Mouse (Mus musculus): ENCODE measurements around the gene Camk2g.

Gene Camk2g

GRCm38 (mm10) chr14:20793758-20794531 lies at the start of gene Camk2g:
TSS of gene Camk2g (minus strand) at chr14:20794088.
- DNase-seq (ENCODE audit: low spot score), result peak; percentile 83

GRCm38 (mm10) chr14:20842629-20843028 lies 48.7 kb upstream of the Camk2g start:
- no peak for DNase-seq (ENCODE audit: low spot score)

DNA sequence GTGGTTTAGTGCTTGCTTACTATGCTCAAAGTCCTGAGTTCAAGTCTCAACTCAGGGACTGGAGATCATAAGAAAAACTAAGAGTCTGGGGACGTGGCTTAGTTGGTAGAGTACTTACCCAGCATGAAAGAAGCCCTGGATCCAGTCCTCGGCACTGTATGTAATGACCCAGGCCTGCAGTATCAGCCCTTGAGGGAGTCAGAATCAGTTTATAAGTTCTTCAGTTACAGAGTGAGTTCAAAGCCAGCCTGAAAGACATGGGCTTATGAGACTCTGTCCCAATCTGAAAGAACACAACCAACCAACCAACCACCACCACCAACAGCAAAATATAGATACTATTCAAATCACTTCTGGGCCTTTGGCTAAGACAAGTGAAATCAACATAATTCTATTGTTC lies 47.6 kb upstream of the Camk2g start:
- no peak for DNase-seq (ENCODE audit: low spot score)

- DNase-seq (ENCODE audit: low spot score), result no peak
Observed at GRCm38 (mm10) chr14:20837681-20838080, 43.8 kb upstream of the Camk2g start.

DNA sequence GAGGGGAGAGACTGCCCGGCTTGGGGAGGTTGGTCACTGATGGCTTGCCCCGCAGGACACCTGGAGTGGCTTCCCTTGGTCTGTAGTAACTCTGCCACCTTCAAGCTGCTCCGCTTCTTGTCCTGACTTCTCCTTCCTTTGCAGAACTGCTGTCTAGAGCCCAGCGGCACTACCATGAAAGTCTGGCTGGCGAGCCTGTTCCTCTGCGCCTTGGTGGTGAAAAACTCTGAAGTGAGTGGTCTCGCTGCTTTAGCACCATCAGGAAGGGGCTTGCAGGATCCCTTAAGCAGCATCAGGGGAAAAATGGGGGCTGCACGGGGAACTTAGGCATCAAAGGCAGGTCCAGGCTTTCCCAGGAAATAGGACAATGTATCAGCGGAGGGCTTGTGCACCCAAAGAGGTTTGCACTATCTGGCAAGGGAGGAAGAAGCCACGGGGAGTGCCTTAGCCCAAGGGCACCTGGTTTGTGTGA lies 43.1 kb upstream of the Camk2g start:
- DNase-seq (ENCODE audit: low spot score), result no peak

- DNase-seq (ENCODE audit: low spot score), result peak; percentile 42
Observed at GRCm38 (mm10) chr14:20836171-20836904, 42.5 kb upstream of the Camk2g start, which contains the start of gene Plau. TSS of gene Plau (plus strand) at chr14:20836660.

DNA sequence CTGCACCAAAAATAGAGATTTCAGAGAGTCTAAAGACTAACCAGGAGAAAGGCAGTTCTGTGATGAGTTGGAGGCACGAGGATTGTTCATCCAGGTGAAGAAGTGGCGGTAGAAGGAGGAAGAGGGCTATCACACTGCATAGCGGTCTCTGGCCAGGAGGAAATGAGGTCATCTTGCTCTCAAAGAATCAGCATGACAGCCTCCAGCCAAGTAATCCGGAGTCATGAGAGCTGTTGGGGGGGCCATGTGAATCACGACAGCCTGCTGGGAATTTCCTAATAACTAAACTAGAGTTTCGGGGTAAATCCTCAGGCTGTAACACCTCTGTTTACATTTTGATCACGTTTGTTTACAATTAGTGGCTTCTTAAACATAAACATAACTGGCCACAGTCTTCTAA lies 40.2 kb upstream of the Camk2g start:
- no peak for DNase-seq (ENCODE audit: low spot score)

GRCm38 (mm10) chr14:20833525-20833924 lies 39.6 kb upstream of the Camk2g start:
- no peak for DNase-seq (ENCODE audit: low spot score)

GRCm38 (mm10) chr14:20831915-20832314 lies 38.0 kb upstream of the Camk2g start:
- no peak for DNase-seq (ENCODE audit: low spot score)

GRCm38 (mm10) chr14:20831141-20831910 lies 37.4 kb upstream of the Camk2g start:
- no peak for DNase-seq (ENCODE audit: low spot score)

GRCm38 (mm10) chr14:20829523-20830366 lies 35.9 kb upstream of the Camk2g start:
- no peak for DNase-seq (ENCODE audit: low spot score)

- DNase-seq (ENCODE audit: low spot score), result no peak
Observed at GRCm38 (mm10) chr14:20828524-20828923, 34.6 kb upstream of the Camk2g start.

- DNase-seq (ENCODE audit: low spot score), result no peak
Observed at GRCm38 (mm10) chr14:20827491-20827890, 33.6 kb upstream of the Camk2g start.

DNA sequence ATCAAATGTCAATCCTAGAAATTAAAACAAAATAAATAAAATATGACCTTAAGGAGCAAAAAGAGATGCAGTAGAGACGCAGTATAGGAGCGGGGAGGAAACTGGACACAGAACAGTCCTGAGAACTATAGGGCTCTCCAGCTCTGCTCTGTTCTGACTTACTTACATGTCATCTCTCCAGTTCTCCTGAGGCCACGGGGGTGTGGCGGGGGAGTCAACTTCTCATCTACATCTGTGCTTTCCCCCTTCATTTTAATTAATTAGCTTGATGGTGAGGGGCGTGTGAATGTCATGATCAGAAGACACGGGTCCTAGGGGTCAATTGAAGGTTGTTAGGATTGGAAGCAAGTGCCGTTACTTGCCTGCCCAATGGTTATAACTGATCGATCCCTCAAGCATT lies 33.2 kb upstream of the Camk2g start:
- DNase-seq (ENCODE audit: low spot score), result no peak

DNA sequence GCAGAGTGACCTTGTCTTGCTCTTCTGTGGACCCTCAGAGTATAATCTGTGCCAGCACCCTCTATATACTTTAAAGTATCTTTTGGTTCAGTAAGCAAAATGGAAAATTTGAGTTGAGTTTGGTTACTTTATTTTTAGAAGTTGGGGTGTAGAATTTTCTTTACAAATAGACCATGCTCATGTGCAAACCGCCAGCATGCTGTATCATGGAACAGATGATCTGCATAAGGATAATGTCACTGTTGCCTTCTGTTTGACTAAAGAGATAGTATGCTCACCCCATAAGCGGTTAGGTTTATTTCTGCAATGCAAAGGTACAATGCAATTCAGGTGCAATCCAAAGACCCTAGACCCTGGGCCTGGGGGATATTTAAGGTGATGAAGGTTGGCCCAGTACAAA lies 31.6 kb upstream of the Camk2g start:
- no peak for DNase-seq (ENCODE audit: low spot score)

GRCm38 (mm10) chr14:20824517-20824916 lies 30.6 kb upstream of the Camk2g start:
- no peak for DNase-seq (ENCODE audit: low spot score)

GRCm38 (mm10) chr14:20815448-20815847 lies 21.6 kb upstream of the Camk2g start:
- no peak for DNase-seq (ENCODE audit: low spot score)

- no peak for DNase-seq (ENCODE audit: low spot score)
Observed at GRCm38 (mm10) chr14:20811779-20812406, 18.0 kb upstream of the Camk2g start.

GRCm38 (mm10) chr14:20811236-20811635 lies 17.3 kb upstream of the Camk2g start:
- no peak for DNase-seq (ENCODE audit: low spot score)

- no peak for DNase-seq (ENCODE audit: low spot score)
Observed at GRCm38 (mm10) chr14:20809820-20810219, 15.9 kb upstream of the Camk2g start.

DNA sequence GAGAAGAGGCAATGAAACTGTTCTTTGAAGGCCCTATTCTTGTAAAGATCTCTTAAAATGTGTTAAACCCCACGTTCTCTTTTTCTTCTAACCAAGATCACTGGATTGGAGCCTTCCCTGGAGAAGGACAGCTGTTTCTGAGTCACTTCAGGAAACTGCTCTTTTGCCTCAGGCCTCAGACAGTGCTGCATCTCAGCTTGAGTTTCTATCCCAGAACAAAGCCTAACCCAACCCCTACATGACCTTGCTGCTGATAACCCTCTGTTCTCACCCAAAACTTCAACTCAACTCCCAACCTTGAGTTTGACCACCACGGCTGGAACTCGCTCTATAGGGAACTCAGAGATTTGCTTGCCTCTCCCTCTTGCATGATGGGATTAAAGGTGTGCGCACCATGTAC lies 15.5 kb upstream of the Camk2g start:
- no peak for DNase-seq (ENCODE audit: low spot score)

All from MN1 (cell line).